Mouse (Mus musculus) R1 (cell line): ENCODE data around the gene Gm44965.

Experiments
- DNase-seq: peaks from one replicate; pipeline ENCODE4 v3.0.0-alpha.2; 2018; ENCODE audit warnings: low read depth, low spot score

Gm44965 gene

GRCm38 (mm10) chr6:48593158-48594042 lies at the start of gene Gm44965, which contains the start of gene Repin1:
Gene Gm44965, plus strand, starts transcription at chr6:48593941.
Gene Repin1, plus strand, starts transcription at chr6:48593883.
- peak; percentile 85 for DNase-seq

GRCm38 (mm10) chr6:48545251-48545650 lies 48.5 kb upstream of the Gm44965 start:
- no peak for DNase-seq

- DNase-seq: peak; percentile 46
Measured at GRCm38 (mm10) chr6:48546271-48546670, 47.5 kb upstream of the Gm44965 start.

- DNase-seq: no peak
Measured at GRCm38 (mm10) chr6:48546858-48547257, 46.9 kb upstream of the Gm44965 start.

GRCm38 (mm10) chr6:48548314-48548713 lies 45.4 kb upstream of the Gm44965 start:
- no peak for DNase-seq

- peak; percentile 95 for DNase-seq
Measured at GRCm38 (mm10) chr6:48552918-48553317, 40.8 kb upstream of the Gm44965 start.

GRCm38 (mm10) chr6:48553819-48554218 lies 39.9 kb upstream of the Gm44965 start:
- DNase-seq: no peak

- DNase-seq: peak; percentile 94
Measured at GRCm38 (mm10) chr6:48554280-48555103, 39.2 kb upstream of the Gm44965 start, which contains the start of gene Lrrc61. Gene Lrrc61, plus strand, starts transcription at chr6:48554796.

- peak; percentile 69 for DNase-seq
Measured at GRCm38 (mm10) chr6:48555104-48555890, 38.4 kb upstream of the Gm44965 start.

- no peak for DNase-seq
Measured at GRCm38 (mm10) chr6:48555956-48556355, 37.8 kb upstream of the Gm44965 start.

- no peak for DNase-seq
Measured at GRCm38 (mm10) chr6:48565693-48566310, 27.9 kb upstream of the Gm44965 start.

GRCm38 (mm10) chr6:48566312-48566711 lies 27.4 kb upstream of the Gm44965 start:
- DNase-seq: no peak

GRCm38 (mm10) chr6:48568036-48568984 lies 25.4 kb upstream of the Gm44965 start:
- DNase-seq: no peak

- DNase-seq: no peak
Measured at GRCm38 (mm10) chr6:48569065-48569807, 24.5 kb upstream of the Gm44965 start.

GRCm38 (mm10) chr6:48572014-48572413 lies 21.7 kb upstream of the Gm44965 start:
- DNase-seq: no peak

GRCm38 (mm10) chr6:48572572-48573061 lies 21.1 kb upstream of the Gm44965 start, which contains the start of gene Rarres2:
Gene Rarres2, minus strand, starts transcription at chr6:48572789.
- no peak for DNase-seq

GRCm38 (mm10) chr6:48573280-48573679 lies 20.5 kb upstream of the Gm44965 start:
- no peak for DNase-seq

- no peak for DNase-seq
Measured at GRCm38 (mm10) chr6:48573981-48574380, 19.8 kb upstream of the Gm44965 start.

GRCm38 (mm10) chr6:48578736-48579135 lies 15.0 kb upstream of the Gm44965 start:
- DNase-seq: no peak
